Mouse (Mus musculus) forebrain, embryonic 14.5 days (tissue): Measurements from ENCODE around the gene Usp49. TPM values are rescaled to one million over a fixed set of nuclear protein-coding genes. Genes with fewer than 3 reads are reported as not detected.

Source experiments
- ATAC-seq: fragments of 200-750 bp; cut with Nextera tagmentation; 2 replicates; pipeline ENCODE4 v1.8.0; 2017; ENCODE audit warnings: mild to moderate bottlenecking, moderate library complexity
- DNase-seq: peaks from one replicate; pipeline ENCODE4 v3.0.0-alpha.2; 2015; ENCODE audit warnings: low spot score
- H3K27ac ChIP-seq: fragments of 300-500 bp; sonication (generic); 2 replicates; pipeline ENCODE4 v1.5.1; 2014; ENCODE audit warnings: low read depth, mild to moderate bottlenecking, control low read depth, low read length, moderate library complexity
- H3K27me3 ChIP-seq: fragments of 300-500 bp; sonication (generic); replicated peaks from 2 replicates; pipeline ENCODE4 v1.6.1; 2014; ENCODE audit warnings: low read length, control low read depth, mixed read lengths; ENCODE audit not compliant: control insufficient read depth, insufficient read depth
- H3K36me3 ChIP-seq: fragments of 300-500 bp; sonication (generic); 2 replicates; pipeline ENCODE4 v1.6.1; 2014; ENCODE audit warnings: low read length, control low read depth; ENCODE audit not compliant: control insufficient read depth, insufficient read depth
- H3K4me1 ChIP-seq: fragments of 300-500 bp; sonication (generic); 2 replicates; pipeline ENCODE4 v1.6.1; 2014; ENCODE audit warnings: antibody characterized with exemption, low read length, control low read depth; ENCODE audit not compliant: control insufficient read depth, insufficient read depth
- H3K4me2 ChIP-seq: fragments of 300-500 bp; sonication (generic); 2 replicates; pipeline ENCODE4 v1.6.1; 2014; ENCODE audit warnings: mild to moderate bottlenecking, control low read depth, low read length
- H3K4me3 ChIP-seq: fragments of 300-500 bp; sonication (generic); 2 replicates; pipeline ENCODE4 v1.5.1; 2014; ENCODE audit warnings: low read depth, low read length, control low read depth
- H3K9ac ChIP-seq: fragments of 300-500 bp; sonication (generic); 2 replicates; pipeline ENCODE4 v1.6.1; 2014; ENCODE audit warnings: mild to moderate bottlenecking, low read length, control low read depth, moderate library complexity
- H3K9me3 ChIP-seq: fragments of 300-500 bp; sonication (generic); replicated peaks from 2 replicates; pipeline ENCODE4 v1.6.1; 2016; ENCODE audit warnings: low read length, control low read depth, mixed read lengths; ENCODE audit not compliant: control insufficient read depth
- WGBS: fragments of 180-500 bp; shearing (Covaris S2); extraction: QIAGEN DNeasy Blood & Tissue Kit; methylation state at CpG from one replicate; pipeline ENCODE4 v1.1.7; 2014; 5-methylcytosine and 5-hydroxymethylcytosine counted together
- polyA plus RNA-seq: library from polyadenylated mRNA; unstranded; fragments of >200 nt; fragmentation: Nextera tagmentation; extraction: Ambion mirVana; gene quantifications from 2 replicates; pipeline ENCODE4 v1.2.1, GENCODE M21; 2014

Gene Usp49
- polyA plus RNA-seq, 1 experiment from 2014 or later, result 6.6 TPM

DNA sequence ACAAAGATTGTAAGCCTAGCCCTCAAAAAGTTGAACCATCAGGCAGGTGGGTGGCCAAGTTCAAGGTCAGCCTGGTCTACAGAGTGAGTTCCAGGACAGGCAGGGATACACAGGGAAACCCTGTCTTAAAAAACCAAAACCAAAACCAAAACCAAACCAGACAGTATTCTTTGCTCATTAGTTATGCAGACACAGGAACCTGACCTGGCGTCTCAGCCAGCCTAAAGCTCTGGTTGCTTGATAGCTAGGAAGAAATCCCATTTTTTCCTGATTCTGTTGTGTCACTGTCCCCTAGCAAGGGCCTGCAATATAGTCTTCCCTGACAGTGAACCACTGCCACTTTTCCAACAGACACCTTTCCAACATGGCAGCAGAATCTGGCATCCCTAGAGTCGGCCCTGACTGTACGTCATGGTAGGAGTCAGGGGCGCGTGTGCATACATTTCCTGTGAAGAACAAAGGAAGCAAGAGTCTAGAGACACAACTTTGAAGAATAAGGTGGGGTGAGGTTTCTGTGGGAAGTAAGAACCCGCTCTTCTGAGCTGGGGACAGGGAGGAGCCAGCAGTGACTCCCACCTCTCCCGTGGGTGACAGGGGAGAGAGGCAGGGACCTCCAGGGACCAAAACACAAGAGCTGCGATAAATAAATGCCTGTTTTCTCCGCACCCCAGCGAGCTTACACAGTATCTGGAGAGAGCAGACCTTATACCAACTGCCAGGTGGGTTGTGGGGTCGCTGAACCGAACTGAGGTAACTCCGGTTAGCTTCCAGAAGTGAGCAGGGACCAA, 29.7 kb upstream of the Usp49 start:
- peaks cover 68% of the 10 kb centered on the region for H3K36me3 ChIP-seq
- H3K27ac ChIP-seq, result no peak overlapping the region
- DNase-seq, result no peak
- H3K4me2 ChIP-seq, result no peak overlapping the region
- no peaks in the 10 kb centered on the region for H3K9me3 ChIP-seq
- no peak overlapping the region for H3K4me3 ChIP-seq
- peaks cover 6% of the 10 kb centered on the region for H3K4me1 ChIP-seq
- no peak overlapping the region for H3K9ac ChIP-seq
- no peak for ATAC-seq
- H3K27me3 ChIP-seq, result no peaks in the 10 kb centered on the region
- 88% methylated on average over 13 of the region's 13 CpGs for WGBS

DNA sequence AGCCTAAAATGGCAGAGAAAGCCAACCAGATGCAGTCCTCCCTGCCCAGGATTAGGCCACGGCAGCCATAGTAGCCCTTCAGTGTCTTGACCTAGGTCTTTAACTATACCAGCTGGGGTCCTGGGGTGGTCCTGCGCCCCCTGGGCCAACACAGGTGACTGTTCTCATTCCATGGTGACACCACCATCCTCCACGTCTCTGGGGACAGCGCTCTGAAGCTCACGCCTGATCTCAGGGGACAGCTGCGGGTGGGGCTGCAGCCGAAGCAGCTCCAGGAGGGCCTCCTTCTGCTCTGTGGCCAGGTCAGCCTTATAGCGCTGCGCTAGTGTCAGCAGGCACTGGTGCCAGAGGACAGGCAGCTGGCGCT, 29.1 kb upstream of the Usp49 start:
- Histone ChIP-seq H3K4me3 (no peak overlapping the region), H3K4me2 (no peak overlapping the region), H3K9ac (no peak overlapping the region), H3K4me1 (peaks cover 1% of the 10 kb centered on the region), H3K9me3 (no peaks in the 10 kb centered on the region), H3K27me3 (no peaks in the 10 kb centered on the region), H3K36me3 (peaks cover 70% of the 10 kb centered on the region), H3K27ac (no peak overlapping the region)
- DNase-seq, result no peak
- WGBS, result 90% methylated on average over 10 of the region's 10 CpGs
- ATAC-seq, result no peak

DNA sequence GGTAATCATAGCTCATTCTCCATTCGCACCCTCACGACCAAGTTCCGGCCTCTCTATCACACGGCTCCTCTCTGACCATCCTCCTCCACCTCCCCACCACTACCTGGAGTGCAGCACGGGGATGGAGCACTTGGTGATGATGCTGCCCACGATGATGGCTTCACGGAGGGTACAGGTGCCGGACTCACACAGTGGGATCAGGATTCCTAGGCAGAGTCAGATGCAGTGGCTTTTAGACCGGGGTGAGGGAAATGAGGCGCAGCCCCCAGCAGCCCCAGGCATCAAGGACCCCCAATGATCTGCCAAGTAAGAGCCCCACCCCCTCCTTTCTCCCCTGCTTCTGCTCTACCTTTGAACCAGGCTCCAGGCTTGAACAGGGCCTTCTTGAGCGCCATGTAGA, 28.2 kb upstream of the Usp49 start:
- H3K4me2 ChIP-seq, result no peak overlapping the region
- H3K9me3 ChIP-seq, result no peaks in the 10 kb centered on the region
- H3K4me3 ChIP-seq, result no peak overlapping the region
- H3K4me1 ChIP-seq, result no peaks in the 10 kb centered on the region
- ATAC-seq (no peak), DNase-seq (no peak)
- no peak overlapping the region for H3K9ac ChIP-seq
- H3K36me3 ChIP-seq, result peaks cover 79% of the 10 kb centered on the region
- no peaks in the 10 kb centered on the region for H3K27me3 ChIP-seq
- H3K27ac ChIP-seq, result no peak overlapping the region
- WGBS, result 91% methylated on average over 11 of the region's 11 CpGs

DNA sequence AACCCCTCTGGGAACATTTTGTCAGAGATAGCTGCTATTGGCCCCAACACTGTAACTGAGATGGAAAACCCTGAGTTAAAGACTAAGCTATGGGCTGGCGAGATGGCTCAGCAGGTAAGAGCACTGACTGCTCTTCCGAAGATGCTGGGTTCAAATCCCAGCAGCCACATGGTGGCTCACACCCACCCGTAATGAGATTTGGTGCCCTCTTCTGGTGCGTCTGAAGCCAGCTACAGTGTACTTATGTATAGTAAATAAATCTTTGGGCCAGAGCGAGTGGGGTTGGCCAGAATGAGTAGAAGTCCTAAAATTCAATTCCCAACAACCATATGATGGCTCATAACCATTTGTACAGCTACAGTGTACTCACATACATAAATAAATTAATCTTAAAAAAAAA, 24.3 kb upstream of the Usp49 start:
- Histone ChIP-seq H3K27me3 (no peaks in the 10 kb centered on the region), H3K36me3 (peaks cover 64% of the 10 kb centered on the region), H3K4me2 (no peak overlapping the region), H3K27ac (no peak overlapping the region), H3K9ac (no peak overlapping the region), H3K4me3 (no peak overlapping the region), H3K9me3 (no peaks in the 10 kb centered on the region), H3K4me1 (peaks cover 4% of the 10 kb centered on the region; the same call in 1 of the 2 replicates)
- ATAC-seq (no peak), DNase-seq (no peak)
- 75% methylated on average over 5 of the region's 5 CpGs for WGBS

DNA sequence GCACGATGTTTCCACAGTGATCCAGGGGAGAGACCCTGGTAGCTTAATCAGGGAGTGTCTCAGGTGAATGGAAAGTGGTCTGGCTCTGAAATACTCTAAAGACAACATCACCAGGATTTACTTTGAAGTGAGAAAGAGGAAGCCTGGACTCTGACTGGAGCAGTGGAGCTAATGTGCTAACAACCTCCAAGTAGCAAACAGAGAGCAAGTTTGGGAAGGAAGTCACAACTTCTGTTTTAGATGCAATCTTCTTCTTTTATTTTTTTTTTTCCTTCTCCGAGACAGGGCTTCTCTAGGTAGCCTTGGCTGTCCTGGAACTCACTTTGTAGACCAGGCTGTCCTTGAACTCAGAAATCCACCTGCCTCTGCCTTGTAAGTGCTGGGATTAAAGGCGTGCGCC, 21.3 kb upstream of the Usp49 start:
- WGBS, result 96% methylated on average over 4 of the region's 4 CpGs
- no peak overlapping the region for H3K27ac ChIP-seq
- H3K4me1 ChIP-seq, result peaks cover 12% of the 10 kb centered on the region
- peaks cover 43% of the 10 kb centered on the region for H3K36me3 ChIP-seq
- DNase-seq, result no peak
- H3K4me3 ChIP-seq, result no peak overlapping the region
- no peak for ATAC-seq
- no peak overlapping the region for H3K4me2 ChIP-seq
- no peaks in the 10 kb centered on the region for H3K27me3 ChIP-seq
- H3K9ac ChIP-seq, result no peak overlapping the region
- H3K9me3 ChIP-seq, result no peaks in the 10 kb centered on the region

DNA sequence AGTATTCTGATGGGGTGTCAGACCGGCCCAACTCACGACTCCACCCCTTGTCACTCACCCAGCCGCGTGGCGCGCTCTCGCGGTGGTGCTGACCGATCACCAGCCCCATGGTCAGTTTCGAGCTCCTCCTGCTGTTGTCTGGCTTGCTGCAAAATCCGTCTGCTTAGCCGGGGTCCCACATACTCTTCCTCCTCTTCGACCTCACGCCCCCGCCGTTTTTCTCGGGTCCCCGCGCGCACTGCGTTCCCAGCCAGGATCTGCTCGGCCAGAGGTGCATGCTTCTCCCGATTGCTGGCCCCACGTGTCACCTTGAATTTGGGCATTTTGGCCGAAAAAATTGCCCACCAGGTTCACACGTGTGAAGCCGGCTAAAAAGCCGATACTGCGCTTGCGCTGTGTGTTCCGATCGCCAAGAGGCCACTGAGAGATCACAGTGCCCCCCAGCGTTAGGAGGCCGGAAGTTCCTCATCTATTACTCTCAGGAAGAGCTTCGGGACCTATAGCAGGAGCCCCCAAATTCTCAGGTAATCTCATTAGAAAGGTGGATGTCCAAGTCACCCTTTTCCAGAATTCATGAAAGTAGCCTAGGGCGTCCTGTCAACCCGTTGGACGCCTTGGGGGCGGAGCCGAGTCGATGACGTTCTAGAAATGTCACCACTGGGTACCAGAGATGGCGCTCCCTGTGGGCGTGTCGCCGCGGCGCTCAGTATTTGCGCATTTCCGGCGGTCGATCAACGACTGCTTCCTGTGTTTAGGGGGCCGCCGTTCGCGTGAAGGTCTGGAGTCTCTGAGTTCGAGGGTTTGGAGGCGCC, 19.4 kb upstream of the Usp49 start, which contains the start of the genes Bysl, Med20 and Gm20517:
Gene Bysl, minus strand, starts transcription at position 644 of the 812 bp plus-strand sequence.
Gene Med20, plus strand, starts transcription at position 734 of the 812 bp plus-strand sequence.
Gene Gm20517, plus strand, starts transcription at position 741 of the 812 bp plus-strand sequence.
- Histone ChIP-seq H3K4me3 (peak within 1 kb of the TSS; percentile 62), H3K27ac (peak within 1 kb of the TSS; percentile 48; the same call in 1 of the 2 replicates), H3K9me3 (no peaks in the 10 kb centered on the region), H3K4me1 (peaks cover 12% of the 10 kb centered on the region), H3K36me3 (peaks cover 37% of the 10 kb centered on the region), H3K9ac (peak within 1 kb of the TSS; percentile 73), H3K27me3 (no peaks in the 10 kb centered on the region), H3K4me2 (peak within 1 kb of the TSS; percentile 80)
- peak; percentile 98 for DNase-seq
- ATAC-seq, result peak; percentile 98
- under 1% methylated on average over 59 of the region's 59 CpGs for WGBS

DNA sequence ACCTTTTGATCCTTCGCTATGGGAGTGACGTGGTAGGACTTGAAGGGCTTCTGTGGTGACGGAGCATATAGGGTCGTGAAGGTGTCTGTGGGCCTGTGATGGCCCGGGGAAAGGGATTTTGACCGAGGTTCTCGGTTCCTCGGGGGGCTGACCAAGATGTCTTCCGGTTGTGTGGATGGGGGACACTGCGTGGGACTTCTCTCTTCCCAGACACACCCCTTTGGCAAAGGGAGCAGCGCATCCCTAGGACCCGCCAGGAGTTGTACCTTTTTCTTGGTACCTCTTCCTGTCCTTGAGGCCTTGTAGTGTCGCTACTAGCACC, 18.9 kb upstream of the Usp49 start:
- DNase-seq, result no peak
- Histone ChIP-seq H3K9ac (peak overlapping the region; percentile 73), H3K27ac (no peak overlapping the region), H3K4me3 (peak overlapping the region; percentile 62), H3K27me3 (no peaks in the 10 kb centered on the region), H3K4me1 (peaks cover 12% of the 10 kb centered on the region), H3K9me3 (no peaks in the 10 kb centered on the region), H3K36me3 (peaks cover 38% of the 10 kb centered on the region), H3K4me2 (peak overlapping the region; percentile 80)
- under 1% methylated on average over 13 of the region's 13 CpGs for WGBS
- no peak for ATAC-seq

DNA sequence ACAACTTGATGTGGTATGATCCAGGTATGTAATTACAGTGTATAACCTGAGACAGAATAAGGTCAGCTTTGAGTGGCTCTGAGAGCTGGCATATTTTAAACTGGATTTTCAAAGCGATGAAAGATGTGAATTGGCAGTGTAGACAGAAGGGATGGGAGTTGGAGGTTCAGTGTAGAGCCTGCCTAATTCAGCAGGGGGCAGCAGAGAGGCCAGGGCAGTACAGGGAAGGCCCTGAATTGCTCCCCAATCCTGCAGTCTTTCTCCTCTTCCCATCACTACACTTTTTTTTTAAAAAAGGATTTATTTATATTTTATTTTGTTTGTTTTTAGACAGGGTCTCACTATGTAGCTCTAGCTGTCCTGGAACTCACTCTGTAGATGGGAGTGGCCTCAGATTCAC, 16.5 kb upstream of the Usp49 start:
- ATAC-seq (no peak), DNase-seq (no peak)
- H3K27ac ChIP-seq, result no peak overlapping the region
- H3K4me2 ChIP-seq, result no peak overlapping the region
- WGBS, result 96% methylated on average over 1 of the region's 1 CpGs
- peaks cover 36% of the 10 kb centered on the region for H3K36me3 ChIP-seq
- no peak overlapping the region for H3K4me3 ChIP-seq
- H3K9ac ChIP-seq, result no peak overlapping the region
- H3K27me3 ChIP-seq, result no peaks in the 10 kb centered on the region
- peaks cover 12% of the 10 kb centered on the region for H3K4me1 ChIP-seq
- H3K9me3 ChIP-seq, result no peaks in the 10 kb centered on the region

DNA sequence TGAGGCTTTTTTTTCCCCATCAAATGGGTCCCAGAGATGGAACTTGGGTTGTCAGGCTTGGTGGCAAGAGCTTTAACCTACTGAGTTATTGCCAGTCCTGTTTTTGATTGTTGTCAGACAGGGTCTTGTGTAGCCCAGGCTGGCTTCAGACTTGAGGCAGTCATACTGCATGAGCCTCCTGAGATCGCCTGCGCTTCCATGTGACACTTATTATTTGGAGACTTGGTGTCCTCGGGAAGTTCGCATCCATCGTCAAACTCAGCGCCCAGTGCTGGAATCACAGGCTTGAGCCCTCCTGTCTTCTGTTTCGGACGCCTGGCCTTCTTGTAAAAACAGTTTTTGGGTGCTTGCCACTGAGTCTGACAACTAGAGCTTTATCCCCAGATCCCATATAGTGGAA, 14.4 kb upstream of the Usp49 start:
- Histone ChIP-seq H3K9me3 (no peaks in the 10 kb centered on the region), H3K36me3 (peaks cover 45% of the 10 kb centered on the region), H3K27ac (no peak overlapping the region), H3K4me2 (no peak overlapping the region), H3K27me3 (no peaks in the 10 kb centered on the region), H3K4me1 (peaks cover 9% of the 10 kb centered on the region), H3K4me3 (no peak overlapping the region), H3K9ac (no peak overlapping the region)
- WGBS, result 95% methylated on average over 8 of the region's 8 CpGs
- DNase-seq, result no peak
- no peak for ATAC-seq
